Comparison of ENCODE assay signal across 9 mouse cellular contexts in the genomic region with DNA sequence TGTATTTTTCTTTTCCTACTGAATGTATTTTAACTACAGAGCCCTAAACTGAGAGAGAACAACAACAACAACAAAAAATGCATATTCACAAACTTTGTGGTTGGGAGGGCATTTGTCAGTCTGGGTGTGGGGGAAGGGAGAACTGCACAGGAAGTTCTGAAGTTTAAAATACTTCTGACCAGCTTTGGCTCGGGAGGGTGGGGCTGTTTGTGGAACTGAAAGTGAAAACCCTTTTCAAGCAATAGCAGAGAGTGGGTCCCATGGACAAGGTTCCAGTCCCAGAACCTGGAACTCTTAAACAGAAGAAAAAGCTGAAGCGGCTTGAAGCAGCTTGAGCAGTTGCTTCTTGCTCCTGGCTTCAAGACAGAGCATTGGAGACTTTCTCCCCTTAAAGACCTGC. TPM values are rescaled to one million over a fixed set of nuclear protein-coding genes. Genes with fewer than 3 reads are reported as not detected.
A peak's percentile ranks its signal among the peaks of the same experiment; 100 is the strongest.
DNase-seq lines count a peak whose midpoint lies in the region; ATAC-seq and TF ChIP-seq lines count a peak whose summit lies in the region.
"Had no signal": no experiment of that assay in that cellular context is flagged by ENCODE, and none has a peak within 500 bp of the region (broad histone marks: within the 10 kb centered on the region; RNA-seq: fewer than 3 reads in every experiment).

No protein-coding gene starts in this region.

- H3K36me3 ChIP-seq in heart, embryonic 11.5 days (ENCODE audit: control insufficient read depth, insufficient read depth, low read length) = peaks cover 11% of the 10 kb centered on the region; the same call in 1 of the 2 replicates
- H3K36me3 ChIP-seq in liver, embryonic 14.5 days (replicated peaks; ENCODE audit: control insufficient read depth, insufficient read depth, low read depth) = peaks cover 32% of the 10 kb centered on the region

- no peak for TF ChIP-seq EP300 in liver, embryonic 14.5 days (IDR thresholded peaks at IDR 0.05; ENCODE audit: low read depth)

- peak overlapping the region; percentile 14; the same call in 1 of the 2 replicates for H3K4me2 ChIP-seq in heart, embryonic 11.5 days
- H3K4me2 ChIP-seq in liver, embryonic 14.5 days (ENCODE audit: low read depth) = peak overlapping the region; percentile 90
- H3K4me2 ChIP-seq: neural tube, embryonic 13.5 days had no signal

- H3K9ac ChIP-seq in heart, embryonic 11.5 days (ENCODE audit: low read depth, low read length) = no peak overlapping the region
- peak overlapping the region; percentile 76 for H3K9ac ChIP-seq in liver, embryonic 14.5 days (replicated peaks)
- H3K9ac ChIP-seq: neural tube, embryonic 13.5 days had no signal

- no peaks in the 10 kb centered on the region for H3K9me3 ChIP-seq in heart, embryonic 11.5 days (replicated peaks; ENCODE audit: control insufficient read depth, low read length)
- H3K9me3 ChIP-seq in liver, embryonic 14.5 days (ENCODE audit: control insufficient read depth, low read length) = no peaks in the 10 kb centered on the region
- H3K9me3 ChIP-seq: neural tube, embryonic 13.5 days had no signal

- no peak for TF ChIP-seq CTCF in liver, embryonic 14.5 days (IDR thresholded peaks at IDR 0.05; ENCODE audit: low read depth)

- WGBS in heart, embryonic 11.5 days (ENCODE audit: insufficient replicate concordance) = 57% methylated on average over 2 of the region's 2 CpGs
- WGBS in liver, embryonic 14.5 days (ENCODE audit: insufficient replicate concordance) = 35% methylated on average over 2 of the region's 2 CpGs

- no peak for ATAC-seq in heart, embryonic 11.5 days (replicated peaks; ENCODE audit: insufficient number of reproducible peaks, low FRiP score, low TSS enrichment)
- no peak for ATAC-seq in liver, embryonic 14.5 days (ENCODE audit: insufficient read depth)
- no peak for ATAC-seq in megakaryocyte-erythroid progenitor cell, adult 5-6 weeks (replicated peaks; ENCODE audit: low FRiP score, low TSS enrichment, poor library complexity, severe bottlenecking)

- no peaks in the 10 kb centered on the region for H3K27me3 ChIP-seq in heart, embryonic 11.5 days (ENCODE audit: control insufficient read depth, insufficient read depth, low read length)
- H3K27me3 ChIP-seq in liver, embryonic 14.5 days (ENCODE audit: control insufficient read depth, insufficient read depth, low read length) = no peaks in the 10 kb centered on the region
- H3K27me3 ChIP-seq: neural tube, embryonic 13.5 days had no signal

- peaks cover 6% of the 10 kb centered on the region; the same call in 1 of the 2 replicates for H3K4me1 ChIP-seq in heart, embryonic 11.5 days (ENCODE audit: control insufficient read depth, insufficient read depth, low read length)
- H3K4me1 ChIP-seq in liver, embryonic 14.5 days (replicated peaks; ENCODE audit: control insufficient read depth in 2 of 2, insufficient read depth in 2 of 2, low read length in 1 of 2) = peaks cover 42 to 51% of the 10 kb centered on the region in 2 experiments

- H3K4me3 ChIP-seq in heart, embryonic 11.5 days (ENCODE audit: low read depth, low read length) = no peak overlapping the region
- peak overlapping the region; percentile 16 to 30; a peak in 3 of 4 replicates for H3K4me3 ChIP-seq in liver, embryonic 14.5 days (ENCODE audit: insufficient read depth in 1 of 2, low read depth in 2 of 2, low read length in 2 of 2)
- H3K4me3 ChIP-seq: neural tube, embryonic 13.5 days had no signal

- peak; percentile 64 for DNase-seq in layer of hippocampus, adult 9-11 months
- DNase-seq in layer of hippocampus, adult 8-10 months (ENCODE audit: low spot score in 2 of 2) = no peak
- no peak for DNase-seq in liver, embryonic 14.5 days (ENCODE audit: low read depth in 3 of 3, low spot score in 3 of 3)
- peak; percentile 56 to 63 for DNase-seq in spleen, adult 18-20 months
- no peak for DNase-seq in cerebellum, postnatal 4 days (ENCODE audit: low spot score in 2 of 2)
- DNase-seq in layer of hippocampus, adult 9-10 months (ENCODE audit: low spot score) = no peak

- no peak overlapping the region for H3K27ac ChIP-seq in heart, embryonic 11.5 days (ENCODE audit: low read depth, low read length)
- peak overlapping the region; percentile 99 for H3K27ac ChIP-seq in liver, embryonic 14.5 days
- H3K27ac ChIP-seq: neural tube, embryonic 13.5 days had no signal

RNA-seq across cellular contexts. Expression of a gene that starts 4.9 kb away (rescaled TPM):
- total RNA-seq in layer of hippocampus, adult 8-10 months (2022) = 10 to 100 TPM; 24.8 to 36.5 (median 31.8) TPM
- polyA plus RNA-seq in heart, embryonic 11.5 days (2014; fragmentation: Nextera tagmentation; extraction: Ambion mirVana) = 2.2 and 3.3 TPM in 2 replicates
- 6.5 TPM in 2 replicates for polyA plus RNA-seq in liver, embryonic 14.5 days (2012; rRNA removed)
- 3.1 and 3.9 TPM in 2 replicates for polyA plus RNA-seq in liver, embryonic 14.5 days (2014; fragmentation: Nextera tagmentation; extraction: Ambion mirVana)
- total RNA-seq in megakaryocyte-erythroid progenitor cell, adult 5-6 weeks (2014; fragmentation: Nextera tagmentation) = 7.0 and 12.7 TPM in 2 replicates
- total RNA-seq in megakaryocyte-erythroid progenitor cell, adult 5-6 weeks (2017) = 5.4 and 8.8 TPM in 2 replicates

Comparison
In these comparisons a context has a peak if more than half of its experiments do, and no peak if none do; other contexts are left out.
1. DNase-seq: peak in layer of hippocampus, adult 9-11 months (single experiment) and spleen, adult 18-20 months (2 of 2); none in layer of hippocampus, adult 8-10 months (0 of 2), liver, embryonic 14.5 days (0 of 3), cerebellum, postnatal 4 days (0 of 2) and layer of hippocampus, adult 9-10 months (single experiment).